Mouse (Mus musculus) spleen, adult 2 months (tissue): ENCODE measurements around the gene Trabd2b. TPM values are rescaled to one million over a fixed set of nuclear protein-coding genes. Genes with fewer than 3 reads are reported as not detected.

ENCODE experiments used
- DNase-seq, 2 experiments: peaks; one replicate each; pipeline versions ENCODE4 v3.0.0 to v3.0.0-alpha.2; 2012 to 2021; ENCODE audit warnings: low spot score in 2 of 2, low read depth in 1 of 2
- H3K27ac ChIP-seq: fragments of 200-500 bp; 2 replicates; pipeline ENCODE4 v1.5.1; 2012; ENCODE audit warnings: low read length, inconsistent platforms; ENCODE audit not compliant: insufficient read depth
- H3K27me3 ChIP-seq: fragments of 200-500 bp; 2 replicates; pipeline ENCODE4 v1.6.1; 2012; ENCODE audit warnings: mild to moderate bottlenecking, moderate library complexity, low read length, inconsistent platforms; ENCODE audit not compliant: control insufficient read depth, insufficient read depth
- H3K36me3 ChIP-seq: fragments of 200-500 bp; 2 replicates; pipeline ENCODE4 v1.6.1; 2012; ENCODE audit warnings: mild to moderate bottlenecking, low read length, inconsistent platforms; ENCODE audit not compliant: control insufficient read depth, insufficient read depth
- H3K4me1 ChIP-seq: fragments of 200-500 bp; 2 replicates; pipeline ENCODE4 v1.6.1; 2011; ENCODE audit warnings: inconsistent platforms; ENCODE audit not compliant: control insufficient read depth, insufficient read depth, insufficient read length
- H3K4me3 ChIP-seq: fragments of 200-500 bp; 2 replicates; pipeline ENCODE4 v1.5.1; 2011; ENCODE audit warnings: mild to moderate bottlenecking, inconsistent platforms; ENCODE audit not compliant: insufficient read depth, insufficient read length; ENCODE audit errors: extremely low read depth
- CTCF ChIP-seq: fragments of 200-500 bp; IDR thresholded peaks from 2 replicates; pipeline ENCODE4 v1.5.1; 2011; ENCODE audit warnings: mild to moderate bottlenecking, inconsistent platforms; ENCODE audit not compliant: insufficient read depth, insufficient read length, insufficient replicate concordance; ENCODE audit errors: extremely low read depth
- POLR2A ChIP-seq: fragments of 200-500 bp; IDR thresholded peaks from 2 replicates; pipeline ENCODE4 v1.6.1; 2011; ENCODE audit warnings: low read depth, low read length, inconsistent platforms
- WGBS: fragments of 180-500 bp; shearing (Covaris S2); methylation state at CpG from one replicate; pipeline ENCODE4 v1.1.7; 2018; 5-methylcytosine and 5-hydroxymethylcytosine counted together
- polyA plus RNA-seq: library from polyadenylated mRNA; depleted of rRNA; stranded (reverse); fragments of >200 nt; gene quantifications from 2 replicates; pipeline ENCODE4 v1.2.3, GENCODE M21; 2012

Gene Trabd2b
- polyA plus RNA-seq, 1 experiment = 0.42 TPM

DNA sequence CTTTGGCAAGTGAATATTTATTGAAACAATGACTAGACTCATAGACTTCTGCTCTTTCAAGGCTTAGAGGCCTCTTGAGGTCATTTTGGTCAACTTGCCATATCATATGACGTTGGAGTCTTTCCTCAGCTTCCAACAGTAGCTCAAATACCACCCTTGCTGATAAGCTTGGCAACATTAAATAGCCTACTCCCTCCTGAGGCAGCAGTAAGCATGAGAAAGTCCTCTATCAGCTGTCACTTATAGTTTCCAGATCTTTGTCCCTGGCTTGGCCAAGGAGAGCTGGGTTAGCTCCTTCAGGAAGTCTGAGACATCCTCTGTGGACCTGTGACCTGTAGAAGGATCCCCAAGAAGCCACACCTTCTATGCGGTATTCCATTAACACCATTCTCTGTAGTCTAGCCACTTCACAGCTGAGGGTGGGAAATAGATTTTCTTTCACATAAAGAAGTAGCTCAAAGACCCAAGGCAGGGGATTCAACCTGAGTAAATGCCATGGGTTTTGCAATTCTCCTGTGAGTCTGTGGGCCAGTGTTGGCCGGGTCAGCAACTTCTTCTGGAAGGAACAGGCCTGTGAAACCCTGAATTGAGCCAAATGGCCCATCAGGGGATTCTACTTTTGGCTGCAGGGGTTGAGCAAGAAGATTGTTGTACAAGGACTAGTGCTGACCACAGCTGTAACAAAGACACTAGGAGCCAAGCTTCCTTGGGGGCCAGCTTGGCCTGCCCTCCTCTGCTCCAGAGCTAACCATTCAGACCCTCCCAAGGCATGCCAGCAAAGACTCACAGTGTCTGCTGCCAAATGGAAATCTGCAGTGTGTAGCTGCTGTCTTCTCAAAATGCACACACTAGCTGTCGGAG, 127.6 kb downstream of the Trabd2b start:
- H3K4me1 ChIP-seq = no peaks in the 10 kb centered on the region
- H3K36me3 ChIP-seq = no peaks in the 10 kb centered on the region
- no peaks in the 10 kb centered on the region for H3K27me3 ChIP-seq
- no peak for DNase-seq
- TF ChIP-seq CTCF = no peak
- no peak for TF ChIP-seq POLR2A
- WGBS = 70% methylated on average over 4 of the region's 4 CpGs
- H3K27ac ChIP-seq = no peak overlapping the region
- H3K4me3 ChIP-seq = no peak overlapping the region

GRCm38 (mm10) chr4:114537376-114537974, 131.0 kb downstream of the Trabd2b start:
- no peaks in the 10 kb centered on the region for H3K4me1 ChIP-seq
- no peak for DNase-seq
- 86% methylated on average over 6 of the region's 6 CpGs for WGBS
- no peaks in the 10 kb centered on the region for H3K27me3 ChIP-seq
- no peaks in the 10 kb centered on the region for H3K36me3 ChIP-seq
- TF ChIP-seq CTCF = no peak
- no peak for TF ChIP-seq POLR2A
- H3K4me3 ChIP-seq = no peak overlapping the region
- H3K27ac ChIP-seq = no peak overlapping the region

DNA sequence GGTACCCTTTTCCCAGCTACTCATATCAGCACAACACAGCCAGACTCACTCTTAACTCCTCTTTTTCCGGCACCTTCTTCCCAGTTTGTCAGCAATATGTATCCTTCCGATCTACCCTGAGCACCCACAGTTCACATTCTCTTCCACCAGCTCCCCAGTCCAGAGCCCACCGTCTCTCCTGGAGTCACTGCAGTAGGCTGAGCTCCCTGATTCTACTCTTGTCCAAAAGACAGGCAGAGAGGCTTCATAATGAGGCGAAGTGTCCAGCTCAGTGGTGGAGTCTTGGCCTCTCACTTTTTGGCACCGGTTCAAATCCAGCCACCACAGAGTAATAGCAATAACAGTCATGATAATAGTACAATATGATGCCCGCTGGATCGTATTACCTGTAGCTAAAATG, 133.5 kb downstream of the Trabd2b start:
- Histone ChIP-seq H3K27me3 (no peaks in the 10 kb centered on the region), H3K27ac (no peak overlapping the region), H3K36me3 (no peaks in the 10 kb centered on the region), H3K4me3 (no peak overlapping the region), H3K4me1 (no peaks in the 10 kb centered on the region)
- WGBS = 86% methylated on average over 7 of the region's 7 CpGs
- DNase-seq = no peak
- no peak for TF ChIP-seq CTCF
- TF ChIP-seq POLR2A = no peak

DNA sequence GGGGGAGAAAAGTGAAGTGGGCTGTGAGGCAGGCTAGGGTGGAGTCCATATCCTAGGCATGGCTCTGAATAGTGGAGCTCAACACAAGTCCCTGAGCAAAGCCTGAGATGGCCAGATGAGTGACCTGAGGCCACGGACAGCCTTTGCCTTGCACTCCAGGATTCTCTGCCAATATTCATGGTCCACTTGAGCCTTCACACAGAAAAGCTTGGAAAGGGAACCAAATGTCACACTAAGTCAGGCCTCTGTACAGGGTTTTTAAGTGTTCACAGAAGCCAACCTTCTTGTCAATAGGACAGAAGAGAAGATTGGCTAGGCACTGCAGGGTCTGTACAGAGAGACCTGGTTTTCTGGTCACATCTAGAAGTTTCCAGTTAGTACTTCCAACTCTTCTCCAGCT, 134.7 kb downstream of the Trabd2b start:
- Histone ChIP-seq H3K4me1 (no peaks in the 10 kb centered on the region), H3K27ac (no peak overlapping the region), H3K4me3 (no peak overlapping the region), H3K27me3 (no peaks in the 10 kb centered on the region), H3K36me3 (no peaks in the 10 kb centered on the region)
- no peak for TF ChIP-seq CTCF
- no peak for TF ChIP-seq POLR2A
- 94% methylated on average over 1 of the region's 1 CpGs for WGBS
- no peak for DNase-seq

DNA sequence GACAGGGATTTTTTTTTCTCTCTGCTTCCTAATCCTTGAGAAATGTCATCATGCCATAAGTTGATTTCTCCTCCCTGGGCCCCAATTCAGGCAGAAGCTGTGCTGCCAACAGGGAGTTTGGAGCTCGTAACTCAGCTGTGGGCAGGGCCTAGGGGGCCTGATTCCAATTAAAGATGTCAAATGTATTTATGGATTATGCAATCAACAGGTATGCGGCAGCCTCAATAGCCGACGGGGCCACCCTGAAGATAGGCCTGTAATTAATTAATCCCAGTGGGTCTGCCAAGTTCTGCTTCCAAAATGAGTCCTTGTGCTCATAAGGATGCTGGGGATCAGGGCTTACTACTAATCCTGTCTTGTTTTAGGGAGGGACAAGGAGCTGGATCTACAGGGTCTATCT, 135.6 kb downstream of the Trabd2b start:
- TF ChIP-seq POLR2A (no peak), CTCF (no peak)
- DNase-seq = no peak
- no peak overlapping the region for H3K27ac ChIP-seq
- no peaks in the 10 kb centered on the region for H3K4me1 ChIP-seq
- H3K36me3 ChIP-seq = no peaks in the 10 kb centered on the region
- WGBS = 88% methylated on average over 4 of the region's 4 CpGs
- no peak overlapping the region for H3K4me3 ChIP-seq
- H3K27me3 ChIP-seq = no peaks in the 10 kb centered on the region

DNA sequence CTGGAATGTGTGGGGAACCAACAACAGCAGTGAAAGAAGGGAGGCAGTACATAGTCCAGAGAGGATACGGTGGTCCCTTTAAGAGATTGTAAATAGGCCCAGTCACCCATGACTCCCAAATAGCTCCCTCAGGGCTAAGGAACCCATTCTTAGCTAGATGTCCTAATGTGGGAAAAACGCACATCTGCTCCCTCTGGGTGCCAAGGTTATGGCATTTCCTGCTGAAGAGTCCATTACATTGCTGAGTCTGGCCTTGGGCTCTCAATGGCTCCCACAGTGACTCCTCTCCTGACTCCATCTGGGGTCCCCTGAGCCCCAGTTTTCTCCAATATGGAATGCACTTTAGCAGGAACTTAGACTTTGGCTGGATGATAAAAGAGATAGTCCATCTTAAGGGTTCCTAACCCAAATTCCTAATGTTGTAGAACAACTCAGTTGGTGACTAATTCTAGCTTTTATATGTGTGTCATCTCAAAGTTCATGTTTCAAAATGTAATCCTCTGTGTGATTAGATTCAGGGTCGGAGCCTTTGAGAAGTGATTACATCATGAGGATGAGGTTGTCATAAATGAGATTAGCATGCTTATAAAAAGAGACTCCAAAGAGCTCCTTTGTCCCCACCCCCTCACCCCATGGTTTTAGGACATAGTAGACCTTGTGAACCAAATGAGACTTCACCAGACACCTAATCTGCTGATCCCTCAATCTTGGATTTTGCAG, 139.1 kb downstream of the Trabd2b start:
- H3K27me3 ChIP-seq = no peaks in the 10 kb centered on the region
- no peaks in the 10 kb centered on the region for H3K4me1 ChIP-seq
- TF ChIP-seq POLR2A (no peak), CTCF (no peak)
- H3K4me3 ChIP-seq = no peak overlapping the region
- WGBS = 71% methylated on average over 3 of the region's 3 CpGs
- no peak overlapping the region for H3K27ac ChIP-seq
- no peak for DNase-seq
- H3K36me3 ChIP-seq = no peaks in the 10 kb centered on the region
